Mouse (Mus musculus) kidney, postnatal 4 days (tissue): ENCODE measurements around the gene Anks1.

Source experiments
- DNase-seq, 2 experiments: peaks; one replicate each; pipeline ENCODE4 v3.0.0; 2021; ENCODE audit warnings: mixed read lengths in 2 of 2

Anks1 gene

DNA sequence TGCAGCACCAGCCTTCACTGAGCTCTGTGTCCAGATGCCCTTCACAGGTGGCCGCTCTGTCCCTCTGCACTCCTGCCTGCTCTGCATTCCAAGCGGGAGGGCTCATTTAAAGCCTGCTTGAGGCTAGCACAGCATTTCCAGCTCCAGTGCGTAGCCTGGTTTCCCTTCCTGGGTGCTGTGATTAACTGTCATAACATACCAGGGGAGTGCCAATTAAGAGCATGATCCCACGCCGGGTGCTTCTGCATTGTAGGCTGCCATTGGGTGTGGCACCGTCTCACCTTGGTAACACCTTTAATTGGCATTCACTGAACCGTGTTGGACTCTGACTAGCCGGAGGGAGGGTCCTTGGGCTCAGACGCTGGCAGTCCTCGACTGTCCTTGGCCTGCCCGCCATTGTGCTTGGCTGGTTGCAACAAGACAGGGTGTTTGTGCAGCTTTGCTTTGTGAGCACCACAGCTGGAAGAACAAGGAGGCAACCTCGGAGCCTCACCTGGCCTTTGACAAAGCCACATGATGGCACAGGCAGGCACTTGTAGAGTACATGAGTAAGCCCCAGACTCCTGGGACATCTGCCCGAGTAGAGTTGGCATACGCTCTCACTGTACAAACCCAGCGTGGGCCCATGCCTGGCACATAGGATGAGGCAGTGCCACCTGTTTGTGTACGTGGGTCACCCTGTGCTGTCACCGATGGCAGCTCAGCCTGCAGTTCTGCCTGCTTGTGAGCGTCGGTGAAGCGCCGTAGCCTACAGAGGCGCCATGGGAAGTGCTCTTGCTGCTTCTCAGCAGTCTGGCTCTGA lies 113.9 kb downstream of the Anks1 start:
- DNase-seq, result peak; percentile 64 to 77

DNA sequence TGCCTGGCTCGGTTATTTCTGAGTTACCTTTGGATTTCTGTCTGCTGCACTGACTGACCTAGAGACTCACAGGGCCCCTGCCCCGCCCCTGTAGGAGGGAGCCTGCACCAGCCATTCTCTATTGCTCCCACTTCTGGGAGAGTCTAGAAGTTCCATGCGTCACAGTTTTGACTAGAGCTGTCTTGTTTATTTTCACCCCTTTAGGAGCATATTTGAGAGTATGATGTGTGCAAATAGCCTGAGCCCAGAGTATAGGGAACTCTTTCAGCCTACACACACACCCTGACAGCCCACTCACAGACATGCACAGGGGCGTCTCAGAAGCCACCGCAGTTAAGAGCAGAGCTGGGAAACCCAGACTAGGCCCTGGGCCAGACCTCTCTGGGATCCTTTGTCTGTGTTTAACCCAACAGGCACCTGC lies 116.4 kb downstream of the Anks1 start:
- peak in 1 of 2 experiments; percentile 62 for DNase-seq

DNA sequence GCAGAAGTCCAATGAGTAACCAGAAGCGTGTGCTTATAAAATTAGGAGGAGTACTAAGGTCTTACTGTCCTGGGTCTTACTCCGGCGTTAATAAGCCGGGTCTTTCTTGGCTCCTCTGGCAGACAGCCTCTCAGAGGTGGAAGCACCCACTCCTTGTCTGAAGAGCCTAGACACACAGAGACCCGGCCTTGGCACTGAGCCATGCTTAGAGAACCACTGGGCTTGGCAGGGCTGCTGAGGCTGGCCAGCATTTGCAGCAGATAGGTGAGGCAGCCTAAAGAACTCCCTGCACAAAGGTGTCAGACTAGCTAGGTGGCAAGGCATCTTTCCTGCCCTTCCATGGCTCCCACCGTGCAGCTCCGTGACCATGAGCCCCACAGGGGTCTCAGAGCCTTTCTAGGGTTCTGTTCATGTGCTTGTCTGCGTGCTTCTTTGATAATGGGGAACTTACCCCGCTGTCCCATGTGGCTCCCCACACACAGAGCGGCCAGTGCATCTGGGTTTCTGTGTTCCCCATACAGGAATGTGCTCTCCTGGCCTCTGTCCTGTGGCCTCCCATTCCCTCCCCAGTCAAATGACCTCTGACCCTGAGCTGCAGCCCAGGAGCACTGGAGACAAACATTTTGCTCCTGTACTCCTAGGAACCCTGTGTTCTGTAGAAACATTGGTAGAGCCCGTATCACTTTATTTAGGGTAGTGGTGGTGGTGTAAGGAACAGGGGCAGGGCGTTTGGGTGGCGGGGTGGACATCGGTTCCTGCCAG lies 117.2 kb downstream of the Anks1 start:
- peak; percentile 56 to 66 for DNase-seq

DNA sequence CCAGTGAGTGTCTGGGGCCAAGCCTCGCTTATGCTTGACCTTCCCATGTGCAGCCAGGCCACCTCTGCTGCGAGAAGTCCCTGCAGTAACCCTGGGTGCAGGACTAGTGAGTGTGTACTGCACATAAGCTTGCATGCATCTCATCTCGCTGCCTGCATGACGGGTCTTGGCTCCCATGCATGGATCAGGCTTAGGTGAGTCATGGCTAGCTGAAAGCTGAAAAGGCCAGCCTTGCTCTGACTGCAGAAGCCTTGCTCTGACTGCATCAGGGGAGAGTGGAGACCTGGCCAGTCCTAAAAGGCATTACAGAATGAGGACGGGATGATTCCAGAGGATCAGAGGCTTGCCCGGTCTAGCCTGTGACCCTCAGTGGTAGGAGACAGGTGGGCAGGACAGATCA lies 118.1 kb downstream of the Anks1 start:
- DNase-seq, result no peak

DNA sequence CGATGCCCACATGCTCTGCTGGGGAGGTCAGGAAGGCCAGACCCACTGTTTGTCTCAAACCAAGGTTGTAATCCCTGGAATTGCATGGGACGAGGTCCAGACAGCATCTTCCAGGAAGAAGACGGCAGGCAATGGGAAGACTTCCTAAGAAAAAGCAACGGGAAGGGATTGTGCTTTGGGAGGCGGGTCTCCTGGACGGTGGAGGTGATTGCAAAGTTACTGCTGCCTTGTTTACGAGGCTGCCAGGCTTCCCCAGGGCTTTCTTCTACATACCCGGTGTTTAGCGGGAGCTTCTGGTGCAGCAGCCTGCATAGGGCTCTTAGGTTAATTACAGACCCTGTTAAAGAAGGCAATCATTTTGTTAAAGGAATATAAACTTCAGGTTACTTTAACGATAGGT lies 119.1 kb downstream of the Anks1 start:
- DNase-seq, result no peak

DNA sequence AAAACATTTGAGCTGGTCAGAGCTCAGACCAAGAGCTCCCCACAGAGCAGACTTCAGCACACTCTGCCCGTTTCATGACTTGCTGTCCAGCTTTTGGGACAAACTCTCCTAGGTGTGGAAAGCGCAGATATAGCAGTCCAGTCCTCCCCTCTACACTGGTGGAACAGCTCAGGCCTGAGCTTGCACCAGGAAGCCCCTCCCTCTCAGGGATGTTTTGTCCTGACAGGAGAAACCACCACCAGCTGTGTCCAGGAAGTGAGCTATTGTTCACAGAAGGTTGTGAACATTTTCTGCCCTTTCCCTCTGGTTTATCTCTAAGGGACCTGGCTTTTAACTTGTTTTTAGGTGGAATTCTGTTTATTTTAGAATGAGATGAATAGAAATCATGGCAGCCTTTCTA lies 120.2 kb downstream of the Anks1 start:
- DNase-seq, result no peak

DNA sequence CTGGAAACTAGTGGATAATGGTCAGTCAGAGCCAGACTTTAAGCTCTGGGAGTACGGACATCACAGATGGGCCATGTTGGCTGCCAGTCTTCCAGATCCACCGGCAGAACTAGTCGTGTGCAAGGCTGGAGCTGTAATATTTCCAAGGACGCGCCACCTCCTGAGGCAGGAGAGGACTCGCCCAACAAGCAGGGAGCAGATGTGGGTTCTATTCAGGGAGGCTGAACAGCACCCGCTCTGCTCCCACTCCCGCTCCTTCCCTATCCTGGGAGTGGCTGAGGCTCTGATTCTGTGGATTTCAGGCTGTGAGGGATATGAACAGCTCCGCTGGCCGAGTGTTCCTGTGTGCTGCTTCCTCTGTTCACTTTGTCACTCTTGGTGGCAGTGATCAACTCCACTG lies 121.3 kb downstream of the Anks1 start:
- DNase-seq, result no peak

DNA sequence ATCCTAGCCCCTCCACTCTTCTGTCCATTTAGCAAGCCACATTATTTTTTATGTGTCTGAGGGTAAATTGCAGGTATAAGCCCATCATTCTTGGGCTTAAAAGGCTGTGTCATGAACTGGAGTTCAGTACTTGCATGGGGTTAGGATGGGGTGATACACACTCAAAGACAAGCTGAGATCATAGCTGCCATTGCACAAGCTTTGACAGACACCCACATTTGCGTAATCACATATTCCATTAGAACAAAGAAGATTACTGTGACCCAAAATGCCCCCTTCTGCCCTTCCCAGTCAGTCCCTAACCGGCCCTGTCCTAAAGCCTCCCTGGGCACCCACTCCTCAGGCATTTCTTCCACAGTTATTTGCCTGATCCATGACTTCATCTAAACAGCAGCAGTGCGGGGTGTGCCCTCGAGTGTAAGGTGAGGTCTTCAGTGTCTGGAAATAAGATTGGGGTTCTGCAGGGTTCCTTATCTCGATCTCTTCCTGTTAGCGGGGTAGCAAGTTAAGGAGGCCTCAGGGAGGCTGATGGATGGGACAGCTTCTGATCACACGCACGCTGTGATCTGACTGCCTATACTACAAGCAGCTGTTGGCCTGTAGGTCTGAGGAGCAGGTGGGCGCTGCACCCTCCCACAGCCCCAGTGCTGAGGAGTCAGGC lies 122.3 kb downstream of the Anks1 start:
- no peak for DNase-seq

DNA sequence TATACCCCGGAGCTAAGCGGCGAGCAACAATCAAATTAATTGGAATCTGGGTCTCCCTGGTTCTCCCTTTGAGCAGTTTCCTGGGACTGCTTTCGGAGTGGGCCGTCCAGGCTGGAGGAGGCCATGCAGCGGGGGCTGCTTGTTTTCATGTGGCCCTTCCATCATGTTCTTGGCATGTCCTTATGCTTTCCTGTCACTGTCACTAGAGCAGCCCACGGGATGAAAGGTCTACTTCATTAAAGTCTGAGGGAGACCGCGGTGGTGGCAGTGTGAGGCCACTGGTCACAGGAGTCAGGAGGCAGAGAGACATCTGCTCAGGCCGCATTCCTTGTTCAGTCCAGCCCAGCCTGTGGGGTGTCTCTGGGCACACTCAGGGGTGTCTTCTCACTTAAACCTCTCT lies 123.1 kb downstream of the Anks1 start:
- DNase-seq, result peak in 1 of 2 experiments; percentile 47

DNA sequence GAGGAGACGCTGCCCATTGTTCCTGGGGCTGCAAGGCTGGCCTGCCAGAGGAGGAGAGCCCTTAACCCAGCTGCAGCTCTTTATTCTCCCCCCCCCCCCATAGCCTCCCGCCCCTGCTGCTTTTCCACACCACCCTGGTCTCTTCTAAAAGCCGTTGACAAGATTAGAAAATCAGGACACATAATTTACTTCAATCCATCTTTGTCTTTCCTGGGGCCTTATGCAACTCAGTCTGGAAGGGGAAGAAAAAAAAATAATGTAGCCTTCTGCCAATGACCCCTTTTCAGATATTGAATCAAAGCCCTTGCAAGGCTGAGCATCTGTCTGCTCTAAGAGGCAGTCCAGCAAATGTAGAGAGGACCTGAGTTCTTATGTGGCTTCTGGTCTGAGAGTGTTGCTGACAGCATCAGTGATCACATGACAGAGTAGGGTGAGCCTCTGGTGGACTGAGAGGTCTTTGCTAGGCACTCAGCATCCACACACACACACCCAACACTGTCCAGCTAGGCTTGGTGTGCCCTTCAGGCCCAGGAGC lies 124.0 kb downstream of the Anks1 start:
- DNase-seq, result no peak

DNA sequence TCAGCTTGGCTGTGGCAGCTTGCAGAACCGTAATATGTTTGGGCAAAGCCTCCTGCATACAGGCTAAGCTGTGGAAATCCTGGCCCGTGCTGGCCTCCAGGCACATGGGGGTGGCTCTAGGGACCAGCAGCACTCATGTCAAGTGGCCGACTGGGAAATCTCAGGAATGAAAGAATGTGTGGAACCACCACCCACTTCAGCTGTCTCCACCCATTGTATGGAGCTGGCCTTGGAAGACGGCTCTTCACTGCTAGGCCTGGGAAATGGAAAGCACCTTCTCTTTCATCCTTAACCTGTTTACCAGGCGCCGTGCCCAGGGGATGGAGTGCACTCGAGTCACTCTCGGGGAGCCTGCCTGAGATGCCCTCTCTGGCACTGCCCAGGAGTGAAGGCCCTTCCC lies 125.9 kb downstream of the Anks1 start:
- no peak for DNase-seq

DNA sequence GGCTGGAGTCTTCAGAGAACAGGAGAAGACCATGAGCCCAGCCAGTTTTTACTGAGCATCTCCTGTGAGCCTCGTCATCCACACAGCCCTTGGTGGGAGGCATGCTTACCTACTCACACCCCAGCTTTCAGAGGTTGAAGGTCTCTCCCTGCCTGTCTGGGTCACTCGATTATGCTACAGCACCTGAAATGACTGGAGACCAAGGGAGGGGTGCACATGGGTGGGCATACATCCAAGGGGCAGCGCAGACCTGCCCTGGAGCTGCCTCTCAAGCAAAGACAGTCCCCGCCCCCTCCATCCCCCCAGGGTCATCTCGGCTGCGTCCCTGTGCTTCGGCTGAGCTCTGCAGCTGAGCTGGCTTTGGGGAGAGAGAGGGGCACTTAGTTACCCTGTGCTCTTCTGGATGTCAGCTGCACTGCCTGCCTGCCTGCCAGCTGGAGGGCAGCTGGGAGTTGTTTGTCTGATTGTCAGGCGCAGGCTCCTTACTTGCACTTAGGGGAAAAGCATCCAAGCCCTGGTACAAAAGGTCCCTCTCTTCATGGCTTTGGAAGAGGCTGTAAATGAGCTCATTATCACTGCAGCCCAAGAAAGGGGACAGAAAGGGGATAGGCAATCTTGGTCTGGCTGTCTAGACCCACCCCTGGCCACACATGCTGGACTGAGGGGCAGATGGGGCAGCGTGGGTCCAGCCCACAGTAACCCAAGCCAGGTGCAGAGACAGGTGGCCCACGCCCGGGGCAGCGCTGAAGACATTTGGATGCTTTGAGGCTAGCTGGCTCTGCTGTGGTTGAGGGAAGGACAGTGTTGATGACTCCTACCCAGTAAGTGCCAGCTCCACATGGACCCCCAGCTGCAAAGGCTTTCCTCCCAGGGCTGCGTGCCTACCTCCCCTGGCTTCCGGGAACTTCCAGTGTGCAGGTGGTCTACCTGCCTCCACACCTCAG lies 128.0 kb downstream of the Anks1 start:
- DNase-seq, result no peak

DNA sequence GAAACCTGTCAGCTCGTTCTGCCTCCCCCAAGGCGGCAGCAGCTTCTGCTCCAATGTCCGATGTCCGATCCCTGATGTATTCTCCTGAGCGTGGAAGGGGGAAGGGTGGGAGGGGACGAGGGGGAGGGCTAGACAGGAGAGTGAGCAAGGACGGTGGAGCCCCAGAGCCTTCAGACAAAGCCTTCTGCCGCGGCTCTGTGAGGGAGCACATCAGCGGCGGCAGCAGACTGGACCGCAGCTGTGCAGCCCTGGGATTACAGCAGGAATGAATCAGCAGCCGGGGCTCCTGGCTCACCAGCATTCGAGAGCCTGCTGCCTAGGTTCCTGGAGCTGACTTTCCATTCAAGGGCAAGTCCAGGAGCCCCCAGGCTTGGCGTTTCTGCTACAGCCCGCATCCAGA lies 131.5 kb downstream of the Anks1 start:
- peak in 1 of 2 experiments; percentile 50 for DNase-seq

DNA sequence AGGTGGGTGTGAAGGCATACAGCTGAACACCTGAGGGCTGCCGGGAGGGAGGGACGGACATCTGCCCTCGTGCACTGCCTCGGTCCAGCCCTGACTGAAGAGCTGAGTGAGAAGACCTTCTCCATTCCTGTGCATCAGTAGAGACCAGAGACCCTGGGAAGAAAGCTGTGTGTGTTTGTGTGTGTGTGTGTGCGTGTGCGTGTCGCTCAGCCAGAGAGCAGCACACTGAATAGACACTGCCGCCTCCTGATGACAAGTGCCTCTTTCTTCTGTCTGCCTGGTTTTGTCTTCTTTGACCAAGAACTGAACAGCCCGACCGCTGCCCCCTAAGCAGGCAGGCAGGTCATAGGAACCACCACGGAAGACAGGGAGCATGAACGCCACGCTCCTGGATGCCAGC lies 132.2 kb downstream of the Anks1 start:
- DNase-seq, result no peak

DNA sequence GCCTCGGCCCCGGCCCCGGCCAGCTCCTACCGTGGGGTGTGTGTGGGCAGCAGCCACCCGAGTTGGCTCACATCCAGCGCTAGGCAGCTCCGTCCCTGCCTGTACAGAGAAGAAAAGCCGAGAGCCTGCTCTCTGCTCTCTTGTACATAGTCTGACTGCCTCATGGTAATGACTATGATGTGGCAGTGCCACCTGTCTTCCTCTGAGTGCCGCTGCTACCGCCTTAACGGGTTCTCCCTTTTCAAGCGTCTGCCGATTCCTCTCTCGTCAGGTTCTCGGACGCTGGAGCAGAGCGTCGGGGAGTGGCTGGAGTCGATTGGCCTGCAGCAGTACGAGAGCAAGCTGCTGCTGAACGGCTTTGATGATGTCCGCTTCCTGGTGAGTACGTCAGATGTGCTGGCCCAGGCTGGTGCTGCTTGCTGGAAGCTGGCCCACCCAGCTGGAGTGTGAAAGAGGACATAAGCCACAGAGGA lies 133.2 kb downstream of the Anks1 start:
- peak; percentile 52 to 68 for DNase-seq

DNA sequence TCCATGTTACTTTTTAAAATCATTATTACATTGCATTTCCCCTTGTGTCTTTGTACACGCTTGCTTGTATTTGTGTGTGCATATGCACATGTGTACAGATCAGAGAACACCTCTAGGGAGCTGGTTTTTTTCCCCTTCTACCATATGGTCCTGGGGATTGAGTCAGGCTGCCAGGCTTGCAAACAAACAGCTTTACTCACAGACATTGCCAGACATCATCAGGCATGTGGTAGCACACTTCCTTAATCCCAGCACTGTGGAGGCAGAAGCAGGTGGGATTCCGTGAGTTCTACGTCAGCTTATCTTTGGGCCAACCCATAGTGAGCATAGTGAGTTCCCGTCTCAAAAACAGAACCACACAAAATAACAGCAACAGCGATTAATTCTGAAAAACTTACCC lies 137.9 kb downstream of the Anks1 start:
- no peak for DNase-seq

DNA sequence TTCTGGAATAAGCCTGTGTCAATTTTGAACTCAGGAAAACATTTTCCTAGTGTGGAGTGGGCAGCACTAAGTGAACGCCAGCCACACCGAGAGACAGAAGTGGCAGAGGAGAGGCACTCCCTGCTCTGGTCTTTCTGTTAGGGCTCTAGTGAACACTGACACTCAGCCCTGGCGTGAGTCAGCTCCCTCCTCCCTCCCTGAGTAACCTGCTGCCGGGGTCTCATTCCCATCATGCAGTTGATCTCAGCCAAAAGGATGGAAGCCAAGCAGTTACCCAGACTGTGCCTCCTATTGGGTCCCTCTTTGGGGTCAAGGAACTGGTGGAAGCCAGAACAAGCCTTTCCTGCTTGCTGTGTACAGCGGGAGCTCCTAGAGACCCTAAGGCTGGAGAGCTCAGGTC lies 138.4 kb downstream of the Anks1 start:
- no peak for DNase-seq

DNA sequence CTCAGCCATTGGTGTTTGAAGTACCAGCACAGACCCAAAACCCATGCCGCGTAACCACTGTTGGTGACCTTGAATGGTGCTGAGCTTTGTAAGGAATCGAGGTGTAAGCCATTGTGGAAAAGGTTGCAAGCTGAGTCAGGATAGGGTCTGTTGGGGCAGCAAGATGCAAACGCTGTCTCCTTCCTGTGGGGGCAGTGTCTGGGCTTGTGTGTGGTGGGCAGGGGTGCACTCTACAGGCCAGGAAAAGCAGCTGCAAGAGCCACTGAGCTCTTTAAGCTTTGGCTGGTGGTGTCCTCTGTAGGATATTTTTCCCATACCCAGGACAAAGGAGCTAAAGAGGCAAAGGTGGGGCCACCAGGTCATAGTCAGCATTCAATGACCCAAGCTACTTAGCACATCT lies 139.3 kb downstream of the Anks1 start:
- peak; percentile 65 to 78 for DNase-seq

DNA sequence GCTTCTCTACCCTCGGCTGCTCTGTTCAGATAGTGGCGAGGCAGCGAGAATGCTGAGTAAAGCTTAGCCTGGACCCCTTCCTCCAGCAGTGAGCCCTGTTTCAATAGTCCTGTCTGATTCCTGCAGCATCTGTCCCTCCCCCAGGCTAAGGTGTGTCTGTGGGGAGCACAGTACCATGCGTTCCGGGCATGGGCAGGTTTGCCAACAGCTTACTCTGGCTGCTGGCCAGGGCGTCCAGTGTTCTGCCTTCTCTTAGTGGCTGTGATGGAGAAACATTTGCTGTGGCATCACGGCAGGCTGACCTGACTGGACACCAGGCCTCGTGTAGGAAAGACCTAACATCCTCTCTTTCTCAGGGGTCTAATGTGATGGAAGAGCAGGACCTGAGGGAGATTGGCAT lies 141.1 kb downstream of the Anks1 start:
- no peak for DNase-seq

DNA sequence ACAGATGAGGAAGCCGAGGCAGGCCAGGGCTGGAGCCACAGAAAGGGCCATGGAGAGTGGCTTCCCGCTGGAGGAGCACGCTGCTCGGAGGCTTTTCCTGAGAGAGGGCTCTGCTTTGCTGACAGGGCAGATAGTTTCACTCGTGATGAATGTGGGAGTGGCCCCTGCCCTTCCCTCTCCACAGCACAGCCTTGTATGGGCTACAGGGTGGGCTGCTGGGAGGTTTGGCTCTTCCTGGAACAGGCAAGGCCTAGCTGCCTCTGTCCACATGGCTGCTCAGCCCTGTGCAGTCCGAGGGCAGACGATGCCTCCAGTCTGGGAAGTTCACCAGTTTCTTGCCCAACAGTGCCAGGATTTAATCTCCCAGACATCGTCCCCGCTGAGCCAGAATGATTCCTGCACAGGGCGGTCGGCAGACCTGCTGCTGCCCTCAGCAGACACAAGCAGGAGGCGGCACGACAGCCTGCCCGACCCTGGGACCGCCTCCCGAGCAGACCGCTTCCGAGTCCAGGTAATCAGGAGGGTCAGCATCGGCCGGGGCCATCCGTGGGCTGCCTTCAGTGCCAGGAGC lies 143.3 kb downstream of the Anks1 start:
- peak in 1 of 2 experiments; percentile 56 for DNase-seq

DNA sequence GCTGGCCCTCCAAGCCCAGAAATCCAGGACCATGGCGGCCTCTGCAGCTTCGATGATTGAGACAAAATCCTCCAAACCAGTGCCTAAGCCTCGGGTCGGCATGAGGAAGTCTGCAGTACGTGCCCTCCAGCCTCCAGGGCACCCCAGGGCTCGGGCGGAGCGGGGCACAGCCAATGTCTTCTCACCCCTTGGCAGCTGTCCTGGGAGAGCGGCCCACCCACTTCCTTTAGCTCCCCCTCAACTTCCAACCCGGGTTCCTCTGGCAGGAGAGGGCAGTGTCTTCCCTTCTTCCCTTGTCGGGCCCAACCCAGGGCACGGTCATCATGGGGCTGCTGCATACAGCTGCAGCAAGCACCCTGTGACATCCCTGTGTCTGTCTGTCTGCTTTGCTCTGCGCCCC lies 149.2 kb downstream of the Anks1 start:
- DNase-seq, result no peak

DNA sequence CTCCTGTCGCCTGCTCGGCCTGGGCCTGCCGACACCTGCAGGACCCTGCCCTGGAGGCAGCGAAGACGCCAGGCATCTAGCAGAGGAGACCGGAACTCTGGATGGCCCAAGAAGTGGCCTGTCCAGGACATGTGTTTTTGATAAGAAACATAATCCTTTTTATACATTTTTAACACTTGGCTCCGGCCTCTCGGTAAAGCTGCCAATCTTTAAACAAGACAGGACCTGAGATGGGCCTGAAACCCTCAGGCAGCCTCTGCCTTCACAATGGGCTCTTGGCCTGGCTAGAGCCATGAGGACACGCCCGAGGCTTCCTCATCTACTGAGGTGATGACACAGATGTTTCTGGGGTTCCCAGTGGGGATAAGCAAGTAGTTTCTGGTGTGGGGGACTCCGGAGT lies 151.6 kb downstream of the Anks1 start:
- DNase-seq, result no peak
